ENCODE assay signal across 26 mouse cellular contexts in genomic region chr10:9377440-9378101, GRCm38 (mm10).
DNase-seq lines count a peak whose midpoint lies in the region; ATAC-seq lines count a peak whose summit lies in the region.
"Had no signal": no experiment of that assay in that cellular context is flagged by ENCODE, and none has a peak within 500 bp of the region (broad histone marks: within the 10 kb centered on the region; RNA-seq: fewer than 3 reads in every experiment).

No protein-coding gene starts in this region.

- no peaks in the 10 kb centered on the region for H3K27me3 ChIP-seq in embryonic facial prominence, embryonic 11.5 days (ENCODE audit: control insufficient read depth, insufficient read depth, low read length)
- no peaks in the 10 kb centered on the region for H3K27me3 ChIP-seq in embryonic facial prominence, embryonic 10.5 days (replicated peaks; ENCODE audit: low read depth, poor library complexity, severe bottlenecking)
- no peaks in the 10 kb centered on the region for H3K27me3 ChIP-seq in lung, embryonic 16.5 days (ENCODE audit: control insufficient read depth, insufficient read depth, low read depth, low read length)
- H3K27me3 ChIP-seq in midbrain, embryonic 15.5 days (replicated peaks): no peaks in the 10 kb centered on the region
- H3K27me3 ChIP-seq in midbrain, embryonic 14.5 days (ENCODE audit: control insufficient read depth, insufficient read depth, low read length): no peaks in the 10 kb centered on the region
- H3K27me3 ChIP-seq: forebrain, embryonic 12.5 days; forebrain, embryonic 15.5 days; heart, embryonic 13.5 days had no signal

- no peak overlapping the region for H3K4me3 ChIP-seq in embryonic facial prominence, embryonic 11.5 days (ENCODE audit: low read depth, low read length)
- H3K4me3 ChIP-seq in embryonic facial prominence, embryonic 10.5 days: no peak overlapping the region
- no peak overlapping the region for H3K4me3 ChIP-seq in lung, embryonic 16.5 days (ENCODE audit: low read length)
- no peak overlapping the region for H3K4me3 ChIP-seq in midbrain, embryonic 15.5 days
- no peak overlapping the region for H3K4me3 ChIP-seq in midbrain, embryonic 14.5 days (replicated peaks; ENCODE audit: low read depth, low read length)
- H3K4me3 ChIP-seq: forebrain, embryonic 12.5 days; forebrain, embryonic 15.5 days; heart, adult 2 months; heart, embryonic 10.5 days; heart, embryonic 13.5 days had no signal

- no peaks in the 10 kb centered on the region for H3K36me3 ChIP-seq in embryonic facial prominence, embryonic 11.5 days (replicated peaks; ENCODE audit: control insufficient read depth, insufficient read depth, low read depth, low read length)
- H3K36me3 ChIP-seq in embryonic facial prominence, embryonic 10.5 days (replicated peaks): no peaks in the 10 kb centered on the region
- no peaks in the 10 kb centered on the region for H3K36me3 ChIP-seq in lung, embryonic 16.5 days (ENCODE audit: control insufficient read depth, insufficient read depth, low read length)
- no peaks in the 10 kb centered on the region for H3K36me3 ChIP-seq in midbrain, embryonic 15.5 days (replicated peaks)
- H3K36me3 ChIP-seq in midbrain, embryonic 14.5 days (ENCODE audit: control insufficient read depth, insufficient read depth, low read length): no peaks in the 10 kb centered on the region
- H3K36me3 ChIP-seq: forebrain, embryonic 12.5 days; forebrain, embryonic 15.5 days; heart, embryonic 10.5 days; heart, embryonic 13.5 days had no signal

- H3K4me2 ChIP-seq in embryonic facial prominence, embryonic 11.5 days (ENCODE audit: low read depth, low read length): no peak overlapping the region
- H3K4me2 ChIP-seq in lung, embryonic 16.5 days (ENCODE audit: low read depth, low read length): no peak overlapping the region
- H3K4me2 ChIP-seq in midbrain, embryonic 15.5 days: no peak overlapping the region
- no peak overlapping the region for H3K4me2 ChIP-seq in midbrain, embryonic 14.5 days (ENCODE audit: low read length)
- H3K4me2 ChIP-seq: forebrain, embryonic 12.5 days; forebrain, embryonic 15.5 days; heart, embryonic 13.5 days; hindbrain, embryonic 14.5 days had no signal

- H3K4me1 ChIP-seq in embryonic facial prominence, embryonic 11.5 days (ENCODE audit: control insufficient read depth, insufficient read depth, low read length): no peaks in the 10 kb centered on the region
- peaks cover 6% of the 10 kb centered on the region; the same call in 1 of the 2 replicates for H3K4me1 ChIP-seq in embryonic facial prominence, embryonic 10.5 days
- H3K4me1 ChIP-seq in lung, embryonic 16.5 days (replicated peaks; ENCODE audit: control insufficient read depth, insufficient read depth, low read length): peaks cover 6% of the 10 kb centered on the region
- peaks cover 9% of the 10 kb centered on the region; the same call in 1 of the 2 replicates for H3K4me1 ChIP-seq in midbrain, embryonic 15.5 days
- H3K4me1 ChIP-seq in midbrain, embryonic 14.5 days (ENCODE audit: control insufficient read depth, insufficient read depth, low read length): peaks cover 12% of the 10 kb centered on the region
- H3K4me1 ChIP-seq: forebrain, embryonic 12.5 days; forebrain, embryonic 15.5 days; heart, embryonic 10.5 days had no signal

- ATAC-seq in embryonic facial prominence, embryonic 11.5 days (replicated peaks; ENCODE audit: insufficient number of reproducible peaks, low FRiP score, low TSS enrichment, low read depth): no peak
- ATAC-seq in lung, embryonic 16.5 days (ENCODE audit: low read depth): peak; percentile 71
- no peak for ATAC-seq in midbrain, embryonic 15.5 days (replicated peaks)
- no peak for ATAC-seq in midbrain, embryonic 14.5 days (ENCODE audit: low FRiP score, low TSS enrichment)
- ATAC-seq in activated CD4-positive, CD25-positive, alpha-beta regulatory T cell, adult 4 months: no peak
- ATAC-seq: forebrain, embryonic 15.5 days; hindbrain, postnatal 0 days; Patski had no signal

- peak; percentile 7 for DNase-seq in embryonic facial prominence, embryonic 11.5 days (ENCODE audit: low spot score)
- DNase-seq in embryonic facial prominence, embryonic 10.5 days (ENCODE audit: low spot score): no peak
- no peak for DNase-seq in lung, postnatal 25 days (ENCODE audit: low spot score)
- DNase-seq in midbrain, embryonic 14.5 days: no peak
- DNase-seq in yolk sac, embryonic 10.5 days (ENCODE audit: low spot score): peak; percentile 30
- DNase-seq: adrenal gland, adult 2 months; adrenal gland, postnatal 14 days; cerebellum, adult 11 months; cerebellum, adult 2 months; cerebellum, adult 9-11 months; cerebellum, postnatal 25 days; gastrocnemius, postnatal 10 days; gastrocnemius, postnatal 36 days; heart, adult 2 months; heart, postnatal 14 days; heart, postnatal 4 days had no signal

- 67% methylated on average over 7 of the region's 7 CpGs for WGBS in embryonic facial prominence, embryonic 11.5 days
- WGBS in embryonic facial prominence, embryonic 10.5 days: 75% methylated on average over 7 of the region's 7 CpGs
- 26% methylated on average over 7 of the region's 7 CpGs for WGBS in lung, embryonic 16.5 days
- 46% methylated on average over 7 of the region's 7 CpGs for WGBS in midbrain, embryonic 15.5 days
- WGBS in midbrain, embryonic 14.5 days: 59% methylated on average over 7 of the region's 7 CpGs

- no peak overlapping the region for H3K9ac ChIP-seq in embryonic facial prominence, embryonic 11.5 days (replicated peaks; ENCODE audit: low read length)
- H3K9ac ChIP-seq in lung, embryonic 16.5 days (ENCODE audit: low read length): no peak overlapping the region
- no peak overlapping the region for H3K9ac ChIP-seq in midbrain, embryonic 15.5 days
- H3K9ac ChIP-seq in midbrain, embryonic 14.5 days (replicated peaks; ENCODE audit: low read length): no peak overlapping the region
- H3K9ac ChIP-seq: forebrain, embryonic 12.5 days; forebrain, embryonic 15.5 days; heart, embryonic 13.5 days; hindbrain, embryonic 14.5 days had no signal

- H3K27ac ChIP-seq in embryonic facial prominence, embryonic 11.5 days (replicated peaks; ENCODE audit: low read depth, low read length): no peak overlapping the region
- no peak overlapping the region for H3K27ac ChIP-seq in embryonic facial prominence, embryonic 10.5 days (replicated peaks)
- no peak overlapping the region for H3K27ac ChIP-seq in lung, embryonic 16.5 days (ENCODE audit: low read length)
- H3K27ac ChIP-seq in midbrain, embryonic 15.5 days: 0 out of 2 replicates have a peak overlapping the region, but pooled peaks have one; percentile 11
- H3K27ac ChIP-seq in midbrain, embryonic 14.5 days (replicated peaks; ENCODE audit: low read depth, low read length): no peak overlapping the region
- H3K27ac ChIP-seq: forebrain, embryonic 12.5 days; forebrain, embryonic 15.5 days; heart, adult 2 months; heart, embryonic 10.5 days; heart, embryonic 13.5 days; hindbrain, embryonic 14.5 days; hindbrain, postnatal 0 days had no signal

- H3K9me3 ChIP-seq in embryonic facial prominence, embryonic 11.5 days (replicated peaks; ENCODE audit: control insufficient read depth, low read length): no peaks in the 10 kb centered on the region
- no peaks in the 10 kb centered on the region for H3K9me3 ChIP-seq in embryonic facial prominence, embryonic 10.5 days
- no peaks in the 10 kb centered on the region for H3K9me3 ChIP-seq in lung, embryonic 16.5 days (ENCODE audit: control insufficient read depth, low read length)
- no peaks in the 10 kb centered on the region for H3K9me3 ChIP-seq in midbrain, embryonic 15.5 days
- H3K9me3 ChIP-seq in midbrain, embryonic 14.5 days (ENCODE audit: control insufficient read depth, low read length): no peaks in the 10 kb centered on the region
- H3K9me3 ChIP-seq: forebrain, embryonic 12.5 days; forebrain, embryonic 15.5 days; heart, embryonic 10.5 days; heart, embryonic 13.5 days had no signal

Comparison
In these comparisons a context has a peak if more than half of its experiments do, and no peak if none do; other contexts are left out.
1. DNase-seq: peak in embryonic facial prominence, embryonic 11.5 days (single experiment) and yolk sac, embryonic 10.5 days (single experiment); none in embryonic facial prominence, embryonic 10.5 days (single experiment), lung, postnatal 25 days (single experiment) and midbrain, embryonic 14.5 days (single experiment).